Mouse (Mus musculus): ENCODE data around the gene St5. TPM values are rescaled to one million over a fixed set of nuclear protein-coding genes. Genes with fewer than 3 reads are reported as not detected.

Gene St5
- polyA plus RNA-seq, 1 experiment = 28.6 TPM

- TF ChIP-seq CEBPB (IDR thresholded peaks at IDR 0.05; ENCODE audit: low read depth) (no peak), MAX (IDR thresholded peaks at IDR 0.05) (no peak), CTCF (IDR thresholded peaks at IDR 0.05; ENCODE audit: control insufficient read depth, insufficient read depth, insufficient read length) (no peak), MYOG (IDR thresholded peaks at IDR 0.05; ENCODE audit: control insufficient read depth, extremely low read depth, insufficient read length) (no peak), FOSL1 (IDR thresholded peaks at IDR 0.05; ENCODE audit: insufficient read depth, low read length, poor library complexity, severe bottlenecking) (no peak), MYOD1 (IDR thresholded peaks at IDR 0.05; ENCODE audit: control insufficient read depth, insufficient read length, low read depth) (no peak), USF1 (IDR thresholded peaks at IDR 0.05; ENCODE audit: low read depth) (no peak)
- peaks cover 12% of the 10 kb centered on the region for H3K79me3 ChIP-seq (ENCODE audit: low read depth)
- H3K79me2 ChIP-seq (ENCODE audit: control insufficient read depth, insufficient read depth) = peaks cover 27% of the 10 kb centered on the region
- H3K36me3 ChIP-seq (ENCODE audit: control insufficient read depth, insufficient read depth) = peaks cover 6% of the 10 kb centered on the region
- H3ac ChIP-seq (ENCODE audit: control insufficient read depth, insufficient read length, low read depth) = no peak overlapping the region
- no peak overlapping the region for H3K4me3 ChIP-seq (ENCODE audit: insufficient read depth, poor library complexity, severe bottlenecking)
- H3K27me3 ChIP-seq (ENCODE audit: control insufficient read depth, insufficient read depth, insufficient read length) = no peaks in the 10 kb centered on the region
Measured at GRCm38 (mm10) chr7:109608831-109609230, 94.6 kb downstream of the St5 start.

GRCm38 (mm10) chr7:109606994-109607610, 96.3 kb downstream of the St5 start:
- Histone ChIP-seq H3K4me3 (ENCODE audit: insufficient read depth, poor library complexity, severe bottlenecking) (no peak overlapping the region), H3K79me3 (ENCODE audit: low read depth) (peaks cover 9% of the 10 kb centered on the region), H3ac (ENCODE audit: control insufficient read depth, insufficient read length, low read depth) (no peak overlapping the region), H3K27me3 (ENCODE audit: control insufficient read depth, insufficient read depth, insufficient read length) (no peaks in the 10 kb centered on the region), H3K36me3 (ENCODE audit: control insufficient read depth, insufficient read depth) (no peaks in the 10 kb centered on the region), H3K79me2 (ENCODE audit: control insufficient read depth, insufficient read depth) (peaks cover 32% of the 10 kb centered on the region)
- TF ChIP-seq MYOD1 (IDR thresholded peaks at IDR 0.05; ENCODE audit: control insufficient read depth, insufficient read length, low read depth) = peak; percentile 80
- no peak for TF ChIP-seq CTCF (IDR thresholded peaks at IDR 0.05; ENCODE audit: control insufficient read depth, insufficient read depth, insufficient read length)

- no peak for TF ChIP-seq MAX (IDR thresholded peaks at IDR 0.05)
- TF ChIP-seq MYOG (IDR thresholded peaks at IDR 0.05; ENCODE audit: control insufficient read depth, extremely low read depth, insufficient read length) = no peak
- TF ChIP-seq FOSL1 (IDR thresholded peaks at IDR 0.05; ENCODE audit: insufficient read depth, low read length, poor library complexity, severe bottlenecking) = no peak
- no peak for TF ChIP-seq USF1 (IDR thresholded peaks at IDR 0.05; ENCODE audit: low read depth)
- TF ChIP-seq MYOD1 (IDR thresholded peaks at IDR 0.05; ENCODE audit: control insufficient read depth, insufficient read length, low read depth) = no peak
- no peak for TF ChIP-seq CTCF (IDR thresholded peaks at IDR 0.05; ENCODE audit: control insufficient read depth, insufficient read depth, insufficient read length)
- no peak for TF ChIP-seq CEBPB (IDR thresholded peaks at IDR 0.05; ENCODE audit: low read depth)
- H3K79me2 ChIP-seq (ENCODE audit: control insufficient read depth, insufficient read depth) = peaks cover 42% of the 10 kb centered on the region
- no peaks in the 10 kb centered on the region for H3K27me3 ChIP-seq (ENCODE audit: control insufficient read depth, insufficient read depth, insufficient read length)
- no peak overlapping the region for H3ac ChIP-seq (ENCODE audit: control insufficient read depth, insufficient read length, low read depth)
- H3K36me3 ChIP-seq (ENCODE audit: control insufficient read depth, insufficient read depth) = no peaks in the 10 kb centered on the region
- H3K79me3 ChIP-seq (ENCODE audit: low read depth) = peaks cover 13% of the 10 kb centered on the region
- H3K4me3 ChIP-seq (ENCODE audit: insufficient read depth, poor library complexity, severe bottlenecking) = no peak overlapping the region
Measured at GRCm38 (mm10) chr7:109602562-109602961, 100.8 kb downstream of the St5 start.

GRCm38 (mm10) chr7:109602022-109602421, 101.4 kb downstream of the St5 start:
- H3K27me3 ChIP-seq (ENCODE audit: control insufficient read depth, insufficient read depth, insufficient read length) = no peaks in the 10 kb centered on the region
- H3K79me3 ChIP-seq (ENCODE audit: low read depth) = peaks cover 13% of the 10 kb centered on the region
- no peak for TF ChIP-seq FOSL1 (IDR thresholded peaks at IDR 0.05; ENCODE audit: insufficient read depth, low read length, poor library complexity, severe bottlenecking)
- TF ChIP-seq CEBPB (IDR thresholded peaks at IDR 0.05; ENCODE audit: low read depth) = peak; percentile 61
- H3K36me3 ChIP-seq (ENCODE audit: control insufficient read depth, insufficient read depth) = no peaks in the 10 kb centered on the region
- peaks cover 42% of the 10 kb centered on the region for H3K79me2 ChIP-seq (ENCODE audit: control insufficient read depth, insufficient read depth)
- H3K4me3 ChIP-seq (ENCODE audit: insufficient read depth, poor library complexity, severe bottlenecking) = no peak overlapping the region
- no peak overlapping the region for H3ac ChIP-seq (ENCODE audit: control insufficient read depth, insufficient read length, low read depth)

GRCm38 (mm10) chr7:109600702-109601101, 102.7 kb downstream of the St5 start:
- TF ChIP-seq CEBPB (IDR thresholded peaks at IDR 0.05; ENCODE audit: low read depth) (no peak), CTCF (IDR thresholded peaks at IDR 0.05; ENCODE audit: control insufficient read depth, insufficient read depth, insufficient read length) (no peak), MAX (IDR thresholded peaks at IDR 0.05) (no peak), MYOD1 (IDR thresholded peaks at IDR 0.05; ENCODE audit: control insufficient read depth, insufficient read length, low read depth) (no peak), USF1 (IDR thresholded peaks at IDR 0.05; ENCODE audit: low read depth) (no peak), FOSL1 (IDR thresholded peaks at IDR 0.05; ENCODE audit: insufficient read depth, low read length, poor library complexity, severe bottlenecking) (no peak), MYOG (IDR thresholded peaks at IDR 0.05; ENCODE audit: control insufficient read depth, extremely low read depth, insufficient read length) (no peak)
- Histone ChIP-seq H3K36me3 (ENCODE audit: control insufficient read depth, insufficient read depth) (no peaks in the 10 kb centered on the region), H3K4me3 (ENCODE audit: insufficient read depth, poor library complexity, severe bottlenecking) (no peak overlapping the region), H3K27me3 (ENCODE audit: control insufficient read depth, insufficient read depth, insufficient read length) (no peaks in the 10 kb centered on the region), H3K79me2 (ENCODE audit: control insufficient read depth, insufficient read depth) (peaks cover 42% of the 10 kb centered on the region), H3ac (ENCODE audit: control insufficient read depth, insufficient read length, low read depth) (no peak overlapping the region), H3K79me3 (ENCODE audit: low read depth) (peaks cover 9% of the 10 kb centered on the region)

GRCm38 (mm10) chr7:109599998-109600397, 103.4 kb downstream of the St5 start:
- H3K79me2 ChIP-seq (ENCODE audit: control insufficient read depth, insufficient read depth) = peaks cover 40% of the 10 kb centered on the region
- H3K36me3 ChIP-seq (ENCODE audit: control insufficient read depth, insufficient read depth) = no peaks in the 10 kb centered on the region
- TF ChIP-seq FOSL1 (IDR thresholded peaks at IDR 0.05; ENCODE audit: insufficient read depth, low read length, poor library complexity, severe bottlenecking) (no peak), MYOD1 (IDR thresholded peaks at IDR 0.05; ENCODE audit: control insufficient read depth, insufficient read length, low read depth) (no peak), CTCF (IDR thresholded peaks at IDR 0.05; ENCODE audit: control insufficient read depth, insufficient read depth, insufficient read length) (no peak), MYOG (IDR thresholded peaks at IDR 0.05; ENCODE audit: control insufficient read depth, extremely low read depth, insufficient read length) (no peak), USF1 (IDR thresholded peaks at IDR 0.05; ENCODE audit: low read depth) (no peak), MAX (IDR thresholded peaks at IDR 0.05) (no peak), CEBPB (IDR thresholded peaks at IDR 0.05; ENCODE audit: low read depth) (no peak)
- no peaks in the 10 kb centered on the region for H3K27me3 ChIP-seq (ENCODE audit: control insufficient read depth, insufficient read depth, insufficient read length)
- no peak overlapping the region for H3K4me3 ChIP-seq (ENCODE audit: insufficient read depth, poor library complexity, severe bottlenecking)
- H3ac ChIP-seq (ENCODE audit: control insufficient read depth, insufficient read length, low read depth) = no peak overlapping the region
- peaks cover 4% of the 10 kb centered on the region for H3K79me3 ChIP-seq (ENCODE audit: low read depth)
